22 mouse cellular contexts compared by ENCODE assay signal in the genomic region with DNA sequence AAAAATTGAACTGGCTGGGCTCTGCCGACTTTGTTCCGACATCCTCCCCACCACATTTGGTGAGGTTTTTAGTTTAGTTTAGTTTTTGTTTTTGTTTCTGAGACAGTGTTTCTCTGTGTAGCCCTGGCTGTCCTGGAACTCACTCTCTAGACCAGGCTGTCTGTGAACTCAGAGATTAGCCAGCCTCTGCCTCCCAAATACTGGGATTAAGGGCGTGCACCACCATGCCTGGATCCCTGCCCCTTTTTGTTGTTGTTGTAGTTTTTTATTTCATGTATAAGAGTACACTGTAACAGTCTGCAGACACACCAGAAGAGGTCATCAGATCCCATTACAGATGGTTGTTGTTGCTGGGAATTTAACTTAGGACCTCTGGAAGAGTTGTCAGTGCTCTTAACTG. TPM values are rescaled to one million over a fixed set of nuclear protein-coding genes. Genes with fewer than 3 reads are reported as not detected.
DNase-seq lines count a peak whose midpoint lies in the region; ATAC-seq and TF ChIP-seq lines count a peak whose summit lies in the region.
"Had no signal": no experiment of that assay in that cellular context is flagged by ENCODE, and none has a peak within 500 bp of the region (broad histone marks: within the 10 kb centered on the region; RNA-seq: fewer than 3 reads in every experiment).

No protein-coding gene starts in this region.

- TF ChIP-seq EP300 in liver, embryonic 14.5 days (IDR thresholded peaks at IDR 0.05; ENCODE audit: low read depth) = no peak

- no peak overlapping the region for H3K9ac ChIP-seq in intestine, embryonic 15.5 days
- H3K9ac ChIP-seq in liver, embryonic 14.5 days (replicated peaks) = no peak overlapping the region; the same call in 1 of the 2 replicates
- H3K9ac ChIP-seq in hindbrain, postnatal 0 days (replicated peaks; ENCODE audit: low read length) = no peak overlapping the region
- H3K9ac ChIP-seq: embryonic facial prominence, embryonic 13.5 days; forebrain, embryonic 13.5 days; forebrain, postnatal 0 days; heart, embryonic 13.5 days; hindbrain, embryonic 12.5 days had no signal

- no peak for TF ChIP-seq CTCF in liver, embryonic 14.5 days (IDR thresholded peaks at IDR 0.05; ENCODE audit: low read depth)
- no peak for TF ChIP-seq CTCF in hindbrain, postnatal 0 days (IDR thresholded peaks at IDR 0.05; ENCODE audit: low read depth)

- ATAC-seq in intestine, embryonic 15.5 days = peak; percentile 66
- ATAC-seq in liver, embryonic 14.5 days (ENCODE audit: insufficient read depth) = peak; percentile 53; the same call in 1 of the 2 replicates
- no peak for ATAC-seq in hindbrain, postnatal 0 days
- ATAC-seq: CD4-positive, CD25-positive, alpha-beta regulatory T cell, adult 4 months; forebrain, embryonic 13.5 days; forebrain, postnatal 0 days; hindbrain, embryonic 16.5 days had no signal

- H3K36me3 ChIP-seq in intestine, embryonic 15.5 days = no peaks in the 10 kb centered on the region
- no peaks in the 10 kb centered on the region for H3K36me3 ChIP-seq in liver, embryonic 14.5 days (replicated peaks; ENCODE audit: control insufficient read depth, insufficient read depth, low read depth)
- no peaks in the 10 kb centered on the region for H3K36me3 ChIP-seq in hindbrain, postnatal 0 days (ENCODE audit: insufficient read depth, low read length)
- H3K36me3 ChIP-seq in heart, embryonic 10.5 days = no peaks in the 10 kb centered on the region
- H3K36me3 ChIP-seq: embryonic facial prominence, embryonic 13.5 days; G1E; heart, embryonic 13.5 days; hindbrain, embryonic 12.5 days had no signal

- H3K27ac ChIP-seq in intestine, embryonic 15.5 days = 0 out of 2 replicates have a peak overlapping the region, but pooled peaks have one; percentile 13
- peak overlapping the region; percentile 35 for H3K27ac ChIP-seq in liver, embryonic 14.5 days
- H3K27ac ChIP-seq in hindbrain, postnatal 0 days = no peak overlapping the region
- H3K27ac ChIP-seq in heart, embryonic 10.5 days = no peak overlapping the region
- H3K27ac ChIP-seq: embryonic facial prominence, embryonic 13.5 days; forebrain, embryonic 13.5 days; heart, embryonic 13.5 days; hindbrain, embryonic 12.5 days had no signal

- no peaks in the 10 kb centered on the region for H3K27me3 ChIP-seq in intestine, embryonic 15.5 days (replicated peaks)
- H3K27me3 ChIP-seq in liver, embryonic 14.5 days (ENCODE audit: control insufficient read depth, insufficient read depth, low read length) = no peaks in the 10 kb centered on the region
- H3K27me3 ChIP-seq in hindbrain, postnatal 0 days (ENCODE audit: insufficient read depth, low read length) = no peaks in the 10 kb centered on the region
- no peaks in the 10 kb centered on the region for H3K27me3 ChIP-seq in heart, embryonic 10.5 days (ENCODE audit: insufficient read depth, poor library complexity, severe bottlenecking)
- H3K27me3 ChIP-seq: embryonic facial prominence, embryonic 13.5 days; forebrain, embryonic 13.5 days; heart, embryonic 13.5 days; hindbrain, embryonic 12.5 days had no signal

- no peak overlapping the region for H3K4me2 ChIP-seq in intestine, embryonic 15.5 days (replicated peaks)
- peak overlapping the region; percentile 28; the same call in 1 of the 2 replicates for H3K4me2 ChIP-seq in liver, embryonic 14.5 days (ENCODE audit: low read depth)
- no peak overlapping the region for H3K4me2 ChIP-seq in hindbrain, postnatal 0 days (ENCODE audit: low read depth, low read length)
- H3K4me2 ChIP-seq: embryonic facial prominence, embryonic 13.5 days; forebrain, embryonic 13.5 days; heart, embryonic 13.5 days; hindbrain, embryonic 12.5 days had no signal

- peak; percentile 52 for DNase-seq in heart, adult 11 months
- no peak for DNase-seq in heart, postnatal 4 days
- DNase-seq in liver, embryonic 14.5 days (ENCODE audit: low read depth in 3 of 3, low spot score in 3 of 3) = no peak
- no peak for DNase-seq in layer of hippocampus, postnatal 25 days (ENCODE audit: extremely low spot score in 1 of 2, low spot score in 1 of 2)
- no peak for DNase-seq in hindbrain, postnatal 0 days (ENCODE audit: low spot score)
- no peak for DNase-seq in heart, embryonic 10.5 days (ENCODE audit: low spot score)
- DNase-seq: adrenal gland, postnatal 14 days; B cell, adult 2 months; cerebellum, adult 11-12 months; cerebellum, adult 9-10 months; cerebellum, postnatal 36 days; forebrain, postnatal 0 days; gastrocnemius, postnatal 14 days; heart, postnatal 36 days had no signal

- H3K4me1 ChIP-seq in intestine, embryonic 15.5 days (replicated peaks) = no peaks in the 10 kb centered on the region
- peaks cover 27 to 35% of the 10 kb centered on the region in 2 experiments for H3K4me1 ChIP-seq in liver, embryonic 14.5 days (replicated peaks; ENCODE audit: control insufficient read depth in 2 of 2, insufficient read depth in 2 of 2, low read length in 1 of 2)
- no peaks in the 10 kb centered on the region for H3K4me1 ChIP-seq in hindbrain, postnatal 0 days (ENCODE audit: insufficient read depth, low read length)
- H3K4me1 ChIP-seq in heart, embryonic 10.5 days = no peaks in the 10 kb centered on the region
- H3K4me1 ChIP-seq: embryonic facial prominence, embryonic 13.5 days; forebrain, embryonic 13.5 days; hindbrain, embryonic 12.5 days had no signal

- 70% methylated on average over 3 of the region's 3 CpGs for WGBS in intestine, embryonic 15.5 days
- 44% methylated on average over 3 of the region's 3 CpGs for WGBS in liver, embryonic 14.5 days (ENCODE audit: insufficient replicate concordance)
- 86% methylated on average over 3 of the region's 3 CpGs for WGBS in hindbrain, postnatal 0 days
- 76% methylated on average over 3 of the region's 3 CpGs for WGBS in heart, embryonic 10.5 days

- H3K9me3 ChIP-seq in intestine, embryonic 15.5 days = no peaks in the 10 kb centered on the region
- H3K9me3 ChIP-seq in liver, embryonic 14.5 days (ENCODE audit: control insufficient read depth, low read length) = no peaks in the 10 kb centered on the region
- no peaks in the 10 kb centered on the region for H3K9me3 ChIP-seq in hindbrain, postnatal 0 days (ENCODE audit: low read length)
- H3K9me3 ChIP-seq in heart, embryonic 10.5 days = no peaks in the 10 kb centered on the region
- H3K9me3 ChIP-seq: embryonic facial prominence, embryonic 13.5 days; forebrain, embryonic 13.5 days; G1E; heart, embryonic 13.5 days; hindbrain, embryonic 12.5 days had no signal

- H3K4me3 ChIP-seq in intestine, embryonic 15.5 days (replicated peaks) = no peak overlapping the region
- H3K4me3 ChIP-seq in liver, embryonic 14.5 days (ENCODE audit: insufficient read depth in 1 of 2, low read depth in 2 of 2, low read length in 2 of 2) = no peak overlapping the region
- no peak overlapping the region for H3K4me3 ChIP-seq in hindbrain, postnatal 0 days (ENCODE audit: low read length)
- H3K4me3 ChIP-seq in heart, embryonic 10.5 days = no peak overlapping the region
- H3K4me3 ChIP-seq: embryonic facial prominence, embryonic 13.5 days; forebrain, embryonic 13.5 days; heart, embryonic 13.5 days; hindbrain, embryonic 12.5 days had no signal

RNA-seq across cellular contexts. Expression of a gene that starts 16.1 kb away (rescaled TPM):
- 10 to 100 TPM; 46.6 to 54.2 TPM for total RNA-seq in heart, postnatal 4 days (2021)
- polyA plus RNA-seq in intestine, embryonic 15.5 days (2015; fragmentation: Nextera tagmentation; extraction: Ambion mirVana) = 131 and 144 TPM in 2 replicates
- 25.4 and 31.0 TPM in 2 replicates for polyA plus RNA-seq in liver, embryonic 14.5 days (2012; rRNA removed)
- polyA plus RNA-seq in liver, embryonic 14.5 days (2014; fragmentation: Nextera tagmentation; extraction: Ambion mirVana) = 73.7 and 79.8 TPM in 2 replicates
- total RNA-seq in layer of hippocampus, postnatal 25 days (2021) = 10 to 100 TPM; 16.1 to 21.6 TPM
- total RNA-seq in hindbrain, postnatal 0 days (2014; rRNA removed) = 42.2 and 50.1 TPM in 2 replicates
- 52.9 and 55.4 TPM in 2 replicates for polyA plus RNA-seq in hindbrain, postnatal 0 days (2015; fragmentation: Nextera tagmentation; extraction: Ambion mirVana)
- 131 and 187 TPM in 2 replicates for polyA plus RNA-seq in heart, embryonic 10.5 days (2016; fragmentation: Nextera tagmentation; extraction: Ambion mirVana)

RNA-seq across cellular contexts. Expression of a gene that starts 46.8 kb away (rescaled TPM):
- 100 to 1,000 TPM; 562 to 570 TPM for total RNA-seq in heart, postnatal 4 days (2021)
- polyA plus RNA-seq in intestine, embryonic 15.5 days (2015; fragmentation: Nextera tagmentation; extraction: Ambion mirVana) = 372 and 411 TPM in 2 replicates
- 90.6 and 112 TPM in 2 replicates for polyA plus RNA-seq in liver, embryonic 14.5 days (2012; rRNA removed)
- polyA plus RNA-seq in liver, embryonic 14.5 days (2014; fragmentation: Nextera tagmentation; extraction: Ambion mirVana) = 157 and 163 TPM in 2 replicates
- total RNA-seq in layer of hippocampus, postnatal 25 days (2021) = 100 to 1,000 TPM; 200 to 202 TPM
- 494 and 640 TPM in 2 replicates for total RNA-seq in hindbrain, postnatal 0 days (2014; rRNA removed)
- 397 and 399 TPM in 2 replicates for polyA plus RNA-seq in hindbrain, postnatal 0 days (2015; fragmentation: Nextera tagmentation; extraction: Ambion mirVana)
- polyA plus RNA-seq in heart, embryonic 10.5 days (2016; fragmentation: Nextera tagmentation; extraction: Ambion mirVana) = 335 and 408 TPM in 2 replicates

RNA-seq across cellular contexts. Expression of a gene that starts 47.4 kb away (rescaled TPM):
- 10 to 100 TPM; 36.9 to 45.3 TPM for total RNA-seq in heart, postnatal 4 days (2021)
- 40.2 and 43.2 TPM in 2 replicates for polyA plus RNA-seq in intestine, embryonic 15.5 days (2015; fragmentation: Nextera tagmentation; extraction: Ambion mirVana)
- 5.5 and 8.4 TPM in 2 replicates for polyA plus RNA-seq in liver, embryonic 14.5 days (2012; rRNA removed)
- polyA plus RNA-seq in liver, embryonic 14.5 days (2014; fragmentation: Nextera tagmentation; extraction: Ambion mirVana) = 24.0 and 24.7 TPM in 2 replicates
- total RNA-seq in layer of hippocampus, postnatal 25 days (2021) = 10 to 100 TPM; 21.1 to 22.5 TPM
- 4.4 and 7.5 TPM in 2 replicates for total RNA-seq in hindbrain, postnatal 0 days (2014; rRNA removed)
- 27.7 and 29.1 TPM in 2 replicates for polyA plus RNA-seq in hindbrain, postnatal 0 days (2015; fragmentation: Nextera tagmentation; extraction: Ambion mirVana)
- polyA plus RNA-seq in heart, embryonic 10.5 days (2016; fragmentation: Nextera tagmentation; extraction: Ambion mirVana) = 32.4 and 40.5 TPM in 2 replicates

Comparison
In these comparisons a context has a peak if more than half of its experiments do, and no peak if none do; other contexts are left out.
1. H3K27ac ChIP-seq: peak in intestine, embryonic 15.5 days (single experiment) and liver, embryonic 14.5 days (single experiment); none in hindbrain, postnatal 0 days (single experiment) and heart, embryonic 10.5 days (single experiment).